Mouse (Mus musculus) spleen, adult 2 months (tissue): Measurements from ENCODE around the gene Tnrc6b.

Experiments used
- CTCF ChIP-seq: fragments of 200-500 bp; IDR thresholded peaks from 2 replicates; pipeline ENCODE4 v1.5.1; 2011; ENCODE audit warnings: mild to moderate bottlenecking, inconsistent platforms; ENCODE audit not compliant: insufficient read depth, insufficient read length, insufficient replicate concordance; ENCODE audit errors: extremely low read depth
- POLR2A ChIP-seq: fragments of 200-500 bp; IDR thresholded peaks from 2 replicates; pipeline ENCODE4 v1.6.1; 2011; ENCODE audit warnings: low read depth, low read length, inconsistent platforms

- TF ChIP-seq POLR2A = no peak
- no peak for TF ChIP-seq CTCF
These were observed 36.4 kb upstream of the Tnrc6b start for GRCm38 (mm10) chr15:80674700-80675099.
